Mouse (Mus musculus) testis, adult 2 months (tissue): ENCODE results near the gene Rho. TPM values are rescaled to one million over a fixed set of nuclear protein-coding genes. Genes with fewer than 3 reads are reported as not detected.

Source experiments
- H3K27ac ChIP-seq: fragments of 200-500 bp; 2 replicates; pipeline ENCODE4 v1.5.1; 2012; ENCODE audit warnings: low read depth, low read length; ENCODE audit not compliant: control insufficient read depth, insufficient read depth
- H3K27me3 ChIP-seq: fragments of 200-500 bp; 2 replicates; pipeline ENCODE4 v1.6.1; 2012; ENCODE audit warnings: mild to moderate bottlenecking, low read length, moderate library complexity; ENCODE audit not compliant: control insufficient read depth, insufficient read depth
- H3K36me3 ChIP-seq: fragments of 200-500 bp; 2 replicates; pipeline ENCODE4 v1.6.1; 2012; ENCODE audit warnings: mild to moderate bottlenecking, low read length; ENCODE audit not compliant: control insufficient read depth, insufficient read depth
- H3K4me1 ChIP-seq: fragments of 200-500 bp; 2 replicates; pipeline ENCODE4 v1.6.1; 2012; ENCODE audit warnings: low read length; ENCODE audit not compliant: control insufficient read depth, insufficient read depth
- H3K4me3 ChIP-seq: fragments of 200-500 bp; 2 replicates; pipeline ENCODE4 v1.5.1; 2012; ENCODE audit warnings: low read depth, mild to moderate bottlenecking, low read length, moderate library complexity, mixed read lengths; ENCODE audit not compliant: control insufficient read depth
- CTCF ChIP-seq: fragments of 200-500 bp; IDR thresholded peaks from 2 replicates; pipeline ENCODE4 v1.5.1; 2012; ENCODE audit warnings: low read depth, mild to moderate bottlenecking, inconsistent platforms, low read length, moderate library complexity; ENCODE audit not compliant: control insufficient read depth, insufficient read depth, insufficient replicate concordance
- POLR2A ChIP-seq: fragments of 200-500 bp; IDR thresholded peaks from 2 replicates; pipeline ENCODE4 v1.6.1; 2012; ENCODE audit warnings: low read depth, mild to moderate bottlenecking, inconsistent platforms, low read length, moderate library complexity; ENCODE audit not compliant: control insufficient read depth
- polyA plus RNA-seq: library from polyadenylated mRNA; depleted of rRNA; stranded (reverse); fragments of >200 nt; gene quantifications from 2 replicates; pipeline ENCODE4 v1.2.3, GENCODE M21; 2012

Gene Rho
- polyA plus RNA-seq, 1 experiment, result 4.8 TPM

DNA sequence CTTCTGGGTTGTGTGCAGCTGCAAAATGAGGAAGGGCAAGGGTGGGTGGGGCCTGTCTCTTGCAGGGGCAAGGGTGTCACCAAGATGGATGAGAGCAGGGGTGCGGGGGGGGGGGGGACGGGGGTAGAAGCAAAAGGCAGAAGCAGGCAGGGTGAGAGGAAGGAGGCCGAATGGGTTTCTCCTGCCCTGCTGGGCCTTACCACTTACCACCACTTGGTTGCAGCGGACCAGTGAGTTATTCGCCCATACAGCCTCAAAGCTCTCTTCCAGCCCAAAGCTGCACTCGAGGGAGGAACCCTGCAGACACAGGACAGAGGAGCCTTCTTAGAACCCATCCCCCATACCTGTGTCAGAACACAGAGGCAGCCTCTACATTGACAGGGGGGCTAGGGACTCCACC is 38.4 kb downstream of the Rho start:
- H3K4me1 ChIP-seq, result no peaks in the 10 kb centered on the region
- no peak overlapping the region for H3K27ac ChIP-seq
- H3K27me3 ChIP-seq, result no peaks in the 10 kb centered on the region
- no peak overlapping the region for H3K4me3 ChIP-seq
- TF ChIP-seq POLR2A, result no peak
- no peak for TF ChIP-seq CTCF
- no peaks in the 10 kb centered on the region for H3K36me3 ChIP-seq

DNA sequence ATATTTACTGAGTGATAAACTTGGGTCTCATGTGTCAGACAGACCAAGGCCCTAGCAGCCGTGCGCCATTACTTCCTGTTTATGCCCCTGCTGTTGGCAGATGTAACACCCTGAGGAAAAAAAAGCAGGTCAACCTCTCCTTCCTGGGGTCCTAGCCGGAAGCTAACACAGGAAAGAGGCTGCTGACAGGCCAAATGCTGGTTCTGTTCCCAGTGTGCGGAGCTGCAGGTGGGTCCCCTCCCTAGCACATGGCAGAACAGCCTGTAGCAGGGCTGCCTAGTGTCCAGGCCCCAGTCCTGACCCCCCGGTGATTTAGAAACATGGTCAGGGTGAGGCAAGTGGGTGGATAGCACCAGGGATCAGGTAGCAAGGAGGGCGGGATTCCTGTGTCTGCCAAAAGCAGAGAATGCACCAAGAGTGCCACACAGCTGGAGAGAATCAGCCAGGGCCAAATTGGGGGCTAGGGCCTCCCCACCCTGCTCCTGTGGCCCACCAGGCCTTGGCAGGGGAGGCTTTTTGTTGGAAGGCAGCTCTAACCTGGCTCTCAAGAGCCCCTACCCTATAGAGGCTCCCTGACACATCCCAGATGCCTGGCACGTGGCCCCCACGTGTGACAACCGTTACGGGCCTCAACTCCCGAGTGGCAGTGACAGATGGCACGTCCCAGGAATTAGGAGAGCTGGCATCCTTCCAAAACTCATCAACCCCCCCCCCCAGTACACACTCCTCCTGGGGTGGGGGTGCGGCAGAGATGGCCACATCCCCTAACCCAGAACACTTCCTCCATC is 39.9 kb downstream of the Rho start:
- H3K27ac ChIP-seq, result no peak overlapping the region
- no peak for TF ChIP-seq POLR2A
- TF ChIP-seq CTCF, result no peak
- no peaks in the 10 kb centered on the region for H3K36me3 ChIP-seq
- no peaks in the 10 kb centered on the region for H3K4me1 ChIP-seq
- no peak overlapping the region for H3K4me3 ChIP-seq
- no peaks in the 10 kb centered on the region for H3K27me3 ChIP-seq

DNA sequence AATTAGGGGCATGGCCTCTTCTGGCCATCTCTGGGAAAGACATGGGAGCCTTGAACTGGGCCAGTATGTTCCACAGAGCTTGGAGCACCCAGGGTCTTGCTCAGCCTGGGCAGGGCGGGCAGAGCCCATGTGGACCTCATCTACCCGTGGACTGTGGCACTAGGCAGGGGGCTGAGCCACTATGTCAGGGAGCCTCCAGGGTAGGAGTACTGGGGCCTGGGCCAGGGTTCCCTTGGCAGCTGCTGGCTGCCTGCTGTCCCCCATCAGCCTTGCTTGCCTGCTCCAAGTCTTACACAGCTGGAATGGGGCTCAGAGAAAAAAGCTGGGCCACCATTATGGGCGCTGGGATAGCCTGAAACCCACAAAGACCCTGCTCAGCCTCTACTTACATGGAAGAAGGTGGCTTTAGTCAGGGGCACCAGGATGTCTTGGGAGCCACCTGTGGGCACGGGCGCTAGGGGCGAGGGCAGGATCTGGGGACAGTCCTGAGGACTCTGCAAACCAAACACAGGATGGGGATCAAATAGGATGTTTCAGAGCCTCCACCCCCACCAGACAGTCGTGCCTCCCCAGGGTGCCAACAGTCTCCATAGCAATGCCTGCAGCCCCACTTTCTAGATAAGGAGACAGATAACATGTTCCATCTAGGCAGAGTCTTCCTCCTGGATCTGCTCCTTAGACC is 40.7 kb downstream of the Rho start:
- no peak for TF ChIP-seq CTCF
- TF ChIP-seq POLR2A, result no peak
- H3K4me1 ChIP-seq, result no peaks in the 10 kb centered on the region
- no peak overlapping the region for H3K27ac ChIP-seq
- no peaks in the 10 kb centered on the region for H3K36me3 ChIP-seq
- no peak overlapping the region for H3K4me3 ChIP-seq
- no peaks in the 10 kb centered on the region for H3K27me3 ChIP-seq

DNA sequence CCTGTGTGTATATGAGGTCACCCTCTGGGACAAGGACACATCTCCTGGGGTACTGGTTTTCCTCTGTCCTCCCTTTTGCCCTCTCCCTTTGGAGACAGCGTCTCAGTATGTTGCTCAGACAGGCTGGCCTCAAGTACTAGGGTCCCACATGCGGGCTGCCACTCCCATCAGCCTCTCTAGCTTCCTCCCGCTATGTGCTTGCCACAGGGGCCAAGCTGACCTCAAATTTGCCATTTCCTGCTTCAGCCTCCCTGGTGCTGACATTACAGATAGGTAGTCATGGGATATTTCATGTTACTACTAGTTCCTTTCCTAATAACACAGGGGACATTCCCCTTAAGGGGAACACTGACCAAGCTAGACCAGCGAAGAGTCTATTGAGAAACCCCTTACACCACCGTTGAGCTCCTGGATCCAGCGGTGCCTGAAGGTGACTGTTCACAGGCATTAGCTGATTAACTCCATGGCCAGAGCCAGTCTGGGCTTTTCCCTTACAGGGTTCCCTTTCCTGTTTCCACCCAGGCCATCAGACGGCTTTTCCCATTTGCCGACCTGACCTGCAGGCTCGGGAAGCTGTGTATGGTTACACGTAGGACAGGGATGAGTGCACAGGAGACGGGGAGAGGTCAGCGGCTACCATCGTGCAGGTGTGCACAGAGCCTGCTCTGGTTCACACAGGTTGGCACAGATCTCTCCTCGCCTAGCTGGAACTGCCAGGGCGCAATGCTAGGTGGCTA is 41.8 kb downstream of the Rho start:
- H3K4me3 ChIP-seq, result no peak overlapping the region
- no peaks in the 10 kb centered on the region for H3K4me1 ChIP-seq
- no peaks in the 10 kb centered on the region for H3K36me3 ChIP-seq
- no peaks in the 10 kb centered on the region for H3K27me3 ChIP-seq
- TF ChIP-seq CTCF, result no peak
- H3K27ac ChIP-seq, result no peak overlapping the region

DNA sequence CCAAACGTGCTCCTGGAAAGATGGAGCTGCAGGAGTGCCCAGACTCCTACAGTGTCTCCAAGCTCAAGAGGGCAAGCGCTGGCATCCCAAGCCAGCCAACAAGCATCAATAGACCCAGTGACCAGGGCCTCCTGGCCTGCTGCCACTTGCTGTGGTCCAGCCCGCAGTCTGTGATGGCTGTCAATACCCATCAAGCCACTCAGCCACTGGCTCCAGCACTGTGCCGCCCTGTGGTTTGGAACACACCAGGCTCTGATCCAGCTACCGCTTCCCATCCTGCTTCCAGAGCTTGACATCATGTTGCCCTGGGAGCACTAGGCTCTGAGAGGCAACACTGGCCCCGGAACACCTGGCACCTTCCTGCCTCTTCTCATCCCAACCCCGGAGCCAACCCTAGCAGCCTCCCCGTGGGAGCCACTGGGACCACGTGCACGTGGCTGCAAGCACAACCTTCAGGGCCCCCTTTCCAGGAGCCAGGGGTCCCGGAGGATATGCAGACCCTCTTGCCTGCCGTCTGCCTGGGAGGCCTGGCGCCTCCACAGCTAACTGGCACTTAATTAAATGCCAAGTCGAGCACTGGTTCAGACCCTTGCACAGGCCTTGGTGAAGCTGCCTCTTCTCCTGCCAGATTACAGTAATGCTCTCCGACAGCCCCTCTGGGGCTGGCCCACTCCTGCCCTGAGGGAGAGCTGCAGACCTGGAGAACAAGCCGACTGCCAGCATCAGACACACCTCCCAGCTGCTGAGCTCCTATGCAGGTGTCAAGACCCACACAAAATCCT is 42.5 kb downstream of the Rho start:
- no peaks in the 10 kb centered on the region for H3K4me1 ChIP-seq
- no peak overlapping the region for H3K27ac ChIP-seq
- TF ChIP-seq CTCF (no peak), POLR2A (no peak)
- no peaks in the 10 kb centered on the region for H3K36me3 ChIP-seq
- no peak overlapping the region for H3K4me3 ChIP-seq
- no peaks in the 10 kb centered on the region for H3K27me3 ChIP-seq

DNA sequence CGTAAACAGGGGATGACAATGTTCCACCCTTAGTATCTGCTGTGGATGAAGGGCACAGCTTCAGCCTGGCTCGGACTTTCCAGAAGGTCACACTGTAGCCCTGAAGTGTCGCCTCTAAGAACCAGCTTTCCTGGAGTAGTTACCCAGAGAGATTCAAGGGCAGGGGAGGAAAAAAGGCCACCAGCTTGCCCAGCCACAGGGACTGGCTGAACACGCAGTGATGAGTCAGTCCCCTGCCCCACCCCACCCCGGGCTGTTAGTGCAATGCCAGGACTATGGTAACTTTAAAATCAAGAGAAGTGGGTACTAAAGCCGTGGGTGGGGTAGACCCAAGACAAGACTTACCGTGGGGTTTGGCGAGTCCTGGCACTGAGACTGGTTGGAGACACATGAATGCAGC is 44.1 kb downstream of the Rho start:
- H3K4me3 ChIP-seq, result no peak overlapping the region
- no peak overlapping the region for H3K27ac ChIP-seq
- H3K4me1 ChIP-seq, result no peaks in the 10 kb centered on the region
- H3K36me3 ChIP-seq, result no peaks in the 10 kb centered on the region
- H3K27me3 ChIP-seq, result no peaks in the 10 kb centered on the region
- TF ChIP-seq POLR2A, result no peak
- TF ChIP-seq CTCF, result no peak
